Mouse (Mus musculus) naive thymus-derived CD4-positive, alpha-beta T cell, adult 2 months (primary cell): ENCODE measurements around the gene Snx15.

ENCODE experiments used
- DNase-seq: peaks from one replicate; pipeline ENCODE4 v3.0.0-alpha.2; 2011; ENCODE audit warnings: low read depth

Snx15 gene

DNA sequence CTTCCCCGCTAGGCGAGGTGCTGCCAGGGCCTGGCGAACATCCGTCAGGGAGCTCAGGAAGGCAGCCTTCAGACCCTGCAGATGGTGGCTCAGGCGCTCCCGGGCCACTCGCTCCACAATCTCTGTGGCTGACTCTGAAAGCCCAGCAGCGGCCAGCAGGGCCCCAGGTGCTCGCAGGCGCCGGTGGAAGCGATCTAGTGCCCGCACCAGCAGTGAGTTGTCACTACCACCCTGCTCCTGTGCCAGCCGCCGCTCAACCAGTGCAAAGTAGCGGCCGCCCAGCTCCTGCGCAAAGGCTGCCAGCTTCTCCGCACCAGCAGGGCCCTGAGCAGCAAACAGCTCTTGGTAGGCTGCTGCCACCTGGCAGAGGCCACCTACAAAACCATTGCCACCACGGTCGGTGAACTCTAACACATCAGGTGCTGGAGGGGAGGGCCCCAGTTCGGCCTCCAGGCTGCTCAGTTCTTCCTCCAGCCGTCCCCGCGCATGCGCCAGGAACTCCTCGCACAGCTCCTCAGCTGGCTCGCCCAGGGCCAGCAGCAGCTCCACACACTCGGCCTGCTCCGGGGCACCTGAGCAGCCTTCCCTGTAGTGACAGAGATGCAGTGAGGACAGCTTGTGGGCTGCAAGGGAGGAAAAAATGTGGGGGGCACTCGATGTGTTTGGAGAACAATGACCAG is 57.4 kb downstream of the Snx15 start:
- peak; percentile 55 for DNase-seq

GRCm38 (mm10) chr19:6069851-6070250 is 58.3 kb downstream of the Snx15 start:
- no peak for DNase-seq
